Mouse (Mus musculus): ENCODE results near the gene Cck.

Gene Cck

DNA sequence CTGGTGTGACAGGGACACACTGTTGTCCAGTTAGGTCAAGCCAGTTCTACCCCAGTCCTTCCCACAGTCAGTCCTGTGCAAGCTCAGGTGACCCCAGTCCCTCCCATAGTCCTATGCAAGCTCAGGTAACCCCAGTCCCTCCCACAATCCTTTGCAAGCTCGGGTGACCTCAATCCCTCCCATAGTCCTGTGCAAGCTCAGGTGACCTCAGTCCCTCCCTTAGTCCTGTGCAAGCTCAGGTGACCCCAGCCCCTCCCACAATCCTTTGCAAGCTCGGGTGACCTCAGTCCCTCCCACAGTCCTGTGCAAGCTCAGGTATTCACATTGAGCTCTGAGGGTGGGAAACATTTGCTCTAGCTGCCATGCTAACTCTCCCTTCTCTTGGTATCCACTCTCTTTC, 35.5 kb downstream of the Cck start:
- DNase-seq (ENCODE audit: low spot score) = no peak

DNA sequence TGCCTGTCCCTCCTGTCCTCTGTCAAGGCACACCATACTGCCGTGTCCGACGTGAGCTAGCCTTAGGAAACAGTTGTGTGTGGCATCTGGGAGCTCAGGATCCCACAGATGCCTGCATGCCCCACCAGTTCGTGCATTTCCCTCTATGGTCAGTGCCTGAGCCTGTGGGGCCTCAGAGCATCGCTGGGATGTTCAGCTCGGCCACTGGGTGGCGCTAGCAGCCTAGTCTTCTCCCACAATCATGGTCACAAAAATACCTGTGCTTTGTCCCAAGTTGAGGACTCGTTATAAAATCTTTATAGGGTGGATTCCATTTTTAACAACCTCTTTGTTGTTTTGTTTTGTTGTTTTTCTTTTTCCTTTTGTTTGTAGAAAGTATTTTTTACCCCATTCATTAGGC, 37.0 kb downstream of the Cck start:
- peak; percentile 33 for DNase-seq (ENCODE audit: low spot score)

DNA sequence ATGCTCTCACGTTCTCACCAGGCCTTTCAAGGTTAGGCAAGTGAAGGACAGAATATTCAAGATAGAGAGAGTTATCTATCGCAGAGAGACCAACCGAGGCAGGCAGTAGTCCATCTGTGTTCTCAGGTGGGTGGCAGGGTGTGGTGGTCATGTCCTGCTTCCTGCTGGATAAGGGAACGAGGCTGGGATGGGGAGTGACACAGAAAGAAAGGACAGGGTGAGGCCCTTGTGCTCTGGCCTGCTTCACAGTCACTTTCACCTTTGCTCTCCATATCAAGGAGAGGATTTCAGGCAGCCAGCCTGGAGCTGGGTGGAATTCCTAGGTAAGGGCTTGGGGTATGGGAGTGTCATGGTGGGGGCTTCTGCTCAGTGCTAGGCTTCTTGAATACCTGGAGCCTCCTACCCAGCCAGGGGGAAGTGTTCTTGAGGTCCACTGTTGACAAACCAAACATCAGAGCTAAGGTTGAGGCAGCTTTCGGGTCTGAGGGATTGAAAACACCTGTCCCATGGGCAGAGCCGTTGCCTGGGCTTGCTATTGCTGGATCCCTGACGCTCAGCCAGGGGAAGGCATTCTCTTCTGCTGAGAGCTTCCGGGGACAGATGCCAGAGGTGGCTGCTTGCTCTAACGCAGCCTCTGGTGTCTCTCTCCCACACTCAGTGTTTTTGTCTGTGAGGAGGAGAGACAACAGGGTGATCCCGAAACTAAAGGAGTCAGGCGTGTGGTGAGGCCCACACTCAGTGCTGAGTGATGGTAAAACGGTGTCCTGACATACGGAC, 38.6 kb downstream of the Cck start:
- DNase-seq (ENCODE audit: low spot score) = no peak

DNA sequence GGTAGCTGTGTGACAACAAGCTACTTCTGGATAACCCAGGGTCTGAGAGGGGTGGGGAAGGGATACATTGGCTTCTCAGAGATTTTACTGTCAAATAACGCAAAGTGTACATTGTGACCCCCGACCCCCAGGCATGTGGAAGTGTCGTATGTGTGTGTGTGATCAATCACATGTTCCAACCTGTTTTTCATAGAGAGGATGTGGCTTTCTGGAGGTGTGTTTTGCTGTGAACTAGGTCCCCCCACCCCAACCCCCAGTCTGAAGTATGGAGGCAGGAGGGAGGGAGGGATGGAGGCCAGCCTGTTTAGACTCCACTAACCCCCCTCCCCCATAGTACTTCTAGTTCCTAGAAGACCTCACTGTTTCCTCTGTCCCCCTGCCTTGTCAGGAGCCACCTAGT, 40.6 kb downstream of the Cck start:
- DNase-seq (ENCODE audit: low spot score) = no peak

DNA sequence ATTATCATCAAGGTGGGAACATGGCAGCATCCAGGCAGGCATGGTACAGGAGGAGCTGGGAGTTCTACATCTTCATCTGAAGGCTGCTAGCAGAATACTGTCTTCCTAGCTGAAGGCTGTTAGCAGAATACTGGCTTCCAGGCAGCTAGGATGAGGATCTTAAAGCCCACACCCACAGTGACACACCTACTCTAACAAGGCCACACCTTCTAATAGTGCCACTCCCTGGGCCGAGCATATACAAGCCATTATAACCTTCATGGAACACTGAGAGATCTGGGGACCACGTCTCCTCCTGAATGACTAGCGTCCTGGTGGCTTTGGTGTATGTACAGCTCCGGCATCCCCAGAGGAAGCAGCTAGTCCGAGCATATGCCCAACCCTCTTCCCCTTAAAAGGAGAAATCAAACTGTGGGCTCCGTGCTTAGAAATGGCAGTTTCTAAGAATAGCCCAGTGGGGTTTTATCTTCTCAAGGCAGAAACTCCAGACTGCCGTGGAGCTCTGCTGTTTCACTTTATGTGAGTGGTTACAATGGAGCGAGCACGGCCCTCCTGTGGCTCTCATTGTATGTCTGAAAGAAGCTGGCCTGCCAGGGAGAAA, 43.1 kb downstream of the Cck start:
- DNase-seq (ENCODE audit: low spot score) = peak; percentile 19

DNA sequence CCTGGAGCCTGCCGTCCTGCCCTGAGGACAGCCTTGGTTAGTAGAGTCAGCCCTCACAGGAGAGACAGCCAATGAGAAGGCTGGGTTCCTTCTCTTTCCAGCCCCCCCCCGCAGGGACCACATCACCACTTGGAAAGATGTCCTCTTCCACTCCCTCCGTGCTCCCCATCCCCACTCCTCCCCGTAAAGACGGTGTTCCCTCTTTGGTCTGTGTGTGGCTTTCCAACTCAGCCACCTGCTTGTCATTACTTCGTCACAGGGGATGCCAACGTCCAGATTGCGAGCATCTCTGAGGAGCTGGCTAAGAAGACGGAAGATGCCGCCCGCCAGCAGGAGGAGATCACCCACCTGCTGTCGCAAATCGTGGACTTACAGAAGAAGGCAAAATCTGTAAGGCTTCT, 49.1 kb downstream of the Cck start:
- no peak for DNase-seq (ENCODE audit: low spot score)

DNA sequence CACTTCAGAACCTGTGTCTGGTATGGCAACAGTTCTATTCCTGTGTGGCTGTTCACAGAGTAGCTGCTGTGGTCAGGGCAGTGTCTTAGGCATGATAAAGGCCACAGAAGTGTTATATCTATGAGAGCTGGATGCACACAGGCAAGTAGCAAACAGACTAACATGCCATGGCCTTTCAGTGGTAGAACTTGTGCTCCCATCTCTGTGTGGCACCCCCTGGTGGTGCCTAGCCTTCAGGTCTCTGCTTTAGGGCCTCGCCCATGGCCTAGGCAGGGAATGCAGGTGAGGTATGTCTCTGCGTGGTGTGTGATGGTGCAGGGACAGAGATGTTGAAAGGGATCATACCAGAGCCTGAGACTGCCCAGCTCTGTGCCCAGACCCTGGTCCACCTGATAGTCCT, 50.1 kb downstream of the Cck start:
- DNase-seq (ENCODE audit: low spot score) = peak; percentile 33

DNA sequence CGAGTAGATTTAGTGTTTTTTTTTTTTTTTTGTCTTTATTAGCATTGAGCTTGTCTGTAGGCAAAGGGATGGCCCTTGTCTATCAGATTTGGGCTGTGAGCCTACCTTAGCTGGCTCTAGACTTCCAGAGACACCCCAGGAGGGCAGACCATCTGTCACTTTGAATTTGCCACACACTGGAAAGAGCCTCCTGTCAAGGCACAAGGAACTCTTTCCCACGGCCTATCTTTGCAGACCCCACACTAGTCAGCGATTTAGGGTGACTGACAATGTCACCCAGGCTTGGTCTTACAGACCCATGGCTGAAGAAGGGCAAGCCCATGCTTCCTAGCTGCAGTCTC, 51.2 kb downstream of the Cck start:
- DNase-seq (ENCODE audit: low spot score) = no peak

DNA sequence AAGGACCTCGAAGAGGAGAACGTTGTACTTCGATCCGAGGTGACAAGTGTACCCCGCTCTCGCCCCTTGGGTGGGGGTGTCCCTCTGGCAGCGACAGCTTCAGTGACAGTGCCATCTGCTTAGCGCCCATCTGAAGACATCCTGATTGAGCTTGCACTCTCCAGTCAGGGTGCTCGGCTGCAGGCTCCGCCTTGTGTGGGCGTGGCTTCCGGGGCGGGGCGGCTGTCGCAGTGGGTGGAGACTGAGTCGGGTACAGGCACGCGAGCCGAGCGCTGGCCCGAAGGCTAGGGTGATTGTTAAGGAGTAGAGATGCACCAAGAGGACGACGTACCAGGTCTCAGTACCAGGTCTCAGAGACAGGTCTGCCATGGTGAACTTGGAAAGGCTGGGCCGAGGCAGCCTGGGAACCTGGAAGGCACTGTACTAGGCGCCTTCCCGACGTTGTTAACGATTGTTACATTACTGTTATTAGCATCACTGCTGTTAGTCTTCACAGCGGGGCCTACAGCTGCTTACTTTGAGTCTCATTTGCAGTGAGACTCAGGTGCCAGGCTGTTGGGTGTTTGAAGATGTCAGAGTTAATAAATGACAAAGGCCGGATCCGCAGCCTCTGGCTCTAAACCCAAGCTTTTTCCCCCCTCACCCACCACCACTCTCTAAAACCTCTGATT, 51.7 kb downstream of the Cck start:
- no peak for DNase-seq (ENCODE audit: low spot score)

DNA sequence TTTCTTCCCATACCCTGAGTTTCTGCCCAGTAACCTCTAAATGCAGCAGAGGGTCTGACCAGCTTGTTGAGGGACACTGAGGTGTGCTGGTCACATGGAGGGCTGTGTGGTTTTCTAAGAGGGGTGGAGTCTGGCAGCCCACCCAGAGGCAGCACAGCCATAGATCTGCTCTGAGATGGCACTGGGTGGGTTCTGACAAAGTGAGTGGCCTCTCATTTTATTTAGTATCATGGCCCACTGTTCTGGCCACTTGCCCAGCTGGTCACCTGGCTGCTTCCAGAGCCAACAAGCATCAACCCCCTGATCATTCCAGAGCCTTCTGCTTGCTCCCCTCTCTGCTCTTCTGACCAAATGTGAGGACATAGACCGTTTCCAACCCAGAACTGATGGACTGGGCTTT, 53.3 kb downstream of the Cck start:
- DNase-seq (ENCODE audit: low spot score) = no peak

Measured in spleen, adult 12 weeks (tissue).